Mouse (Mus musculus): ENCODE results near the gene Mthfd2.

DNA sequence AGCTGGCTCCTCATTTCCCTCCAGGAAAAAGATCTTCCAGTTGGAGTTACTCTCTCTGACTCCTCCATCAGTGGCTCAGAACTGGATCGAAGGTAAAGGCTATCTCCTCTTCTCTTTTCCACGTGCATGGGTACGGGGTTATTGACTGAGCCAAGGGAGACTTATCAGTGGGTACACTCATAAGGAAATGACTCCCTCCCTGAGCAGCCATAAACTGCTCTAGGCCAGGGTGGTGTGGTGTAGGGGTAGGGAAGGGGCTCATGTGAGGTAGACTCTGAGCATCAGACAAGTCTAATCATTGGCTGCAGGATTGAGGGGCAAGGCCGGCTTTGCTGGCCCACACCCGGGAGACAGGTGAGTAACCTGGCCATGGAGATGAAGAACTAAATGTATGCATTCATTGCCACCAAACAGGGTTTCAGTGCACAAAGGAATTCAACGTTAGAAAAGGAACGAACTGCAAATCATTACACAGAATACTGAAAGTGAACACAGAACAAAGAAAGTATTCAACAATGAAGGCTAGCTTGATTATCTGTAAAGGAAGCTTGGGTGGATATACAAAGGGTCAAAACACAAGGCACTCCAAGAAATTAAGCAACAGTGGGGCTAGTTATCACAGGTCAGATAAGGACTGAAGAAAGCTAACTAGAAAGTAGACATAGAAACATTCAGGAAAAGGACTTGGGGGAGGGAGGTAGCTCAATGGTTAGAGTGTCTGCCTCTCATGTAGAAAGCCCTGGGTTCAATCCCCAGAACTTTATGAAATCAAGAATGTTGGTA, 25.1 kb downstream of the Mthfd2 start:
- TF ChIP-seq CTCF (IDR thresholded peaks at IDR 0.05; ENCODE audit: extremely low read depth, insufficient read depth, insufficient read length, insufficient replicate concordance) (no peak), POLR2A (IDR thresholded peaks at IDR 0.05; ENCODE audit: low read depth, low read length) (no peak)
